Mouse (Mus musculus) limb, embryonic 11.5 days (tissue): ENCODE data around the gene Pqbp1. TPM values are rescaled to one million over a fixed set of nuclear protein-coding genes. Genes with fewer than 3 reads are reported as not detected.
"Not testable (repeated sequence)": the region's sequence is repeated elsewhere in the genome, so short reads cannot be mapped to it uniquely, and the experiment has no call there.

Experiments used
- ATAC-seq: fragments of 200-750 bp; cut with Nextera tagmentation; 2 replicates; pipeline ENCODE4 v1.8.0; 2017; ENCODE audit warnings: low read depth; ENCODE audit not compliant: insufficient number of reproducible peaks, low FRiP score, low TSS enrichment
- DNase-seq: peaks from one replicate; pipeline ENCODE4 v3.0.0-alpha.2; 2015; ENCODE audit warnings: low spot score
- H3K27ac ChIP-seq: fragments of 300-500 bp; sonication (generic); replicated peaks from 2 replicates; pipeline ENCODE4 v1.5.1; 2014; ENCODE audit warnings: low read depth, mild to moderate bottlenecking, low read length
- H3K27me3 ChIP-seq: fragments of 300-500 bp; sonication (generic); 2 replicates; pipeline ENCODE4 v1.6.1; 2014; ENCODE audit warnings: mild to moderate bottlenecking, low read length, mixed read lengths; ENCODE audit not compliant: control insufficient read depth, insufficient read depth
- H3K36me3 ChIP-seq: fragments of 300-500 bp; sonication (generic); 2 replicates; pipeline ENCODE4 v1.6.1; 2014; ENCODE audit warnings: mild to moderate bottlenecking, low read length, moderate library complexity, mixed read lengths; ENCODE audit not compliant: control insufficient read depth, insufficient read depth
- H3K4me1 ChIP-seq: fragments of 300-500 bp; sonication (generic); 2 replicates; pipeline ENCODE4 v1.6.1; 2014; ENCODE audit warnings: low read length, mixed read lengths; ENCODE audit not compliant: control insufficient read depth, insufficient read depth
- H3K4me2 ChIP-seq: fragments of 300-500 bp; sonication (generic); 2 replicates; pipeline ENCODE4 v1.6.1; 2014; ENCODE audit warnings: low read depth, mild to moderate bottlenecking, moderate library complexity; ENCODE audit not compliant: severe bottlenecking
- H3K4me3 ChIP-seq: fragments of 300-500 bp; sonication (generic); 2 replicates; pipeline ENCODE4 v1.5.1; 2014; ENCODE audit warnings: low read depth, low read length
- H3K9ac ChIP-seq: fragments of 300-500 bp; sonication (generic); 2 replicates; pipeline ENCODE4 v1.6.1; 2014; ENCODE audit warnings: mild to moderate bottlenecking, low read length
- H3K9me3 ChIP-seq: fragments of 300-500 bp; sonication (generic); 2 replicates; pipeline ENCODE4 v1.6.1; 2016; ENCODE audit warnings: low read length; ENCODE audit not compliant: control insufficient read depth
- WGBS: fragments of 180-500 bp; shearing (Covaris S2); extraction: QIAGEN DNeasy Blood & Tissue Kit; methylation state at CpG from one replicate; pipeline ENCODE4 v1.1.7; 2014; 5-methylcytosine and 5-hydroxymethylcytosine counted together
- polyA plus RNA-seq: library from polyadenylated mRNA; unstranded; fragments of >200 nt; fragmentation: Nextera tagmentation; extraction: Ambion mirVana; gene quantifications from 2 replicates; pipeline ENCODE4 v1.2.1, GENCODE M21; 2014

Gene Pqbp1
- polyA plus RNA-seq, 1 experiment from 2014 or later, result 137 TPM

DNA sequence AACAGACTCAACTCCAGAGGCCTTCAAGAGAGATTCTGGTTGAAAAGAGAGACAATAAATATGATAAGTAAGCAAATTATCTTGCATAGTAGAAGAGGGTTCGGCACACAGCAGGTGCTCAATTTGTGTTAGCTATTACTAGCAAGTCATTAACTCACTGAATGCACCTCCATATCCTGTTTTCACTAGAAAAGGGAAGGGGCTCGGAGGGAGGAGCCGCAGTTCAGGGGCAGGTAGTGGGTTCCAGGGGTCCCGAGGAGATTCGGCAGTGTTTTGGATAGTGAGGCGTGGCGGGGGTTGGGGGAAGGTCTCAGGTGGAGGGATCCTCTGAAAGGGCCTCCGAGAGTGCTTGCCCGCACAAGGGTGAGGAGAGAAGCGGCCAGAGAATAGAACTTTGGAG is 28.0 kb upstream of the Pqbp1 start:
- WGBS, result 24% methylated on average over 10 of the region's 10 CpGs
- ATAC-seq (no peak), DNase-seq (no peak)
- no peak overlapping the region for H3K9ac ChIP-seq
- H3K27me3 ChIP-seq, result peaks cover 47% of the 10 kb centered on the region
- no peak overlapping the region for H3K4me2 ChIP-seq
- H3K4me3 ChIP-seq, result no peak overlapping the region
- H3K27ac ChIP-seq, result no peak overlapping the region
- H3K4me1 ChIP-seq, result no peaks in the 10 kb centered on the region
- no peaks in the 10 kb centered on the region; the same call in 1 of the 2 replicates for H3K36me3 ChIP-seq
- H3K9me3 ChIP-seq, result no peaks in the 10 kb centered on the region; the same call in 1 of the 2 replicates

DNA sequence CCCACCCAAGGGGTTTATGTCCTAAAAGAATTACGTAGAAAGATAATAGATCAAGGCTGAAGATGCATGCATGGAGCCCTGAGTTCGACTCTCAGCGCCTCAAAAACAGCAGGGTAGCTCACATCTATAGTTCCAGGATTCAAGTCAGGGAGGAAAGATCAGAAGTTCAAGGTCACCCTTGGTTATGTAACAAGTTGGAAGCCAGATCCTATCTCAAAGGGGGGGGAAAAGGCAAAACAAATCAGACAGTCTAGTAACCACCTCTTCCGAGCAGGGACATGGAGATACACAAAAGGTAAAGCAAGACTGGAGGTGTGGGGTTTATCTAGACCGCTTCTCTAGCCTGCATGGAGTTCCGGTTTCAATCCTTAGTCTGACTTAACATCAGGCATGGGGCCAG is 27.2 kb upstream of the Pqbp1 start:
- H3K9ac ChIP-seq, result no peak overlapping the region
- H3K4me3 ChIP-seq, result no peak overlapping the region
- no peaks in the 10 kb centered on the region for H3K4me1 ChIP-seq
- no peak for ATAC-seq
- no peaks in the 10 kb centered on the region; the same call in 1 of the 2 replicates for H3K36me3 ChIP-seq
- no peak for DNase-seq
- WGBS, result 66% methylated on average over 6 of the region's 6 CpGs
- H3K27ac ChIP-seq, result no peak overlapping the region
- peaks cover 56% of the 10 kb centered on the region for H3K27me3 ChIP-seq
- no peaks in the 10 kb centered on the region; the same call in 1 of the 2 replicates for H3K9me3 ChIP-seq
- no peak overlapping the region for H3K4me2 ChIP-seq

DNA sequence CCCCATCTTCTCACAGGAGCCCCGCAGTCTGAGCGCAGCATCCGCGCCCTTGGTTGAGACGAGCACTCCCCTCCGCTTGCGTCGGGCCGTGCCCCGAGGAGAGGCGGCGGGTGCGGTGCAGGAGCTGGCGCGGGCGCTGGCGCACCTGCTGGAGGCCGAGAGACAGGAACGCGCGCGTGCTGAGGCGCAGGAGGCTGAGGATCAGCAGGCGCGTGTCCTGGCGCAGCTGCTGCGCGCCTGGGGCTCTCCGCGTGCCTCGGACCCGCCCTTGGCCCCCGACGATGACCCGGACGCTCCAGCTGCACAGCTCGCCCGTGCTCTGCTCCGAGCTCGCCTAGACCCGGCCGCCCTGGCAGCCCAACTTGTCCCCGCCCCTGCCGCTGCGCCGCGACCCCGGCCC is 23.0 kb upstream of the Pqbp1 start:
- ATAC-seq (no peak), DNase-seq (no peak)
- H3K4me2 ChIP-seq, result peak overlapping the region; percentile 33
- 14% methylated on average over 20 of the region's 48 CpGs for WGBS
- H3K27me3 ChIP-seq, result peaks cover 58% of the 10 kb centered on the region
- no peaks in the 10 kb centered on the region; the same call in 1 of the 2 replicates for H3K9me3 ChIP-seq
- no peak overlapping the region for H3K27ac ChIP-seq
- peak overlapping the region; percentile 19; the same call in 1 of the 2 replicates for H3K4me3 ChIP-seq
- H3K36me3 ChIP-seq, result no peaks in the 10 kb centered on the region
- no peak overlapping the region for H3K9ac ChIP-seq
- H3K4me1 ChIP-seq, result no peaks in the 10 kb centered on the region

DNA sequence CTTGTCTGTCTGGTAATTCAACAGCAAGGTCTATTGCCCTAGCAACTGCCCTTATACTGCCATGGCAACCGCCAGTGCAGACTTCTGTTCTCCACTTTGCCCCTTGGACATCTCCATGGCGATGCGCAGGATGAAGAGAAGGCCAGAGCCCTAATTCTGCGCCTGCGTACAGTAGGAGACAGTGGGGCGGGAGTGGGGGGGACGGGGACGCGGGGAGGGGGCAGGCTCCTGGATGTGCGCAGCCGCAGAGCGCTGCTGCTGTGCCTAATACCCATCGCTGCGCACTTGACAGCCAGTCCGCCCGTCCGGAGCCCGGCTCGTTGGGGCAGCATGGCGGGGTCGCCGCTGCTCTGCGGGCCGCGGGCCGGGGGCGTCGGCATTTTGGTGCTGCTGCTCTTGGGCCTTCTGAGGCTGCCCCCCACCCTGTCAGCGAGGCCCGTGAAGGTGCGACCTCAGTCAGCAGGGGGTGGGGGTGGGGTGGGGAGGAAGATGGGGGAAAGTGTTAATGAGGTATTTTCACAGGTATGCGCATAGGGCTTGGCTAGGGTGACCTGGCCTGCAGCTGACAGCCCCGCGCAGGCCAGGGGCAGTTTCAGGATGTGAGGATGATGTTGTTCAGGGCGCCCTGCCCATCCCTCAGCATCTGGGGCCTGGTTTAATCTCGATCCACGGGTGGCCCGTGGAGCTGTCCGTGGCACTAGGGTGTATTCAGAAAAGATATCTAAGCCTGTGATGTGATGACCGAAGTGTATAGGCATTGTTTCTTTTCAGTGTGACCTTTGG is 20.7 kb upstream of the Pqbp1 start, which contains the start of gene Pcsk1n:
Gene Pcsk1n, plus strand, starts transcription at position 222 of the 783 bp plus-strand sequence.
- no peak for ATAC-seq
- WGBS, result 16% methylated on average over 40 of the region's 40 CpGs
- Histone ChIP-seq H3K4me1 (no peaks in the 10 kb centered on the region), H3K4me2 (peak within 1 kb of the TSS; percentile 35), H3K9me3 (no peaks in the 10 kb centered on the region; the same call in 1 of the 2 replicates), H3K27me3 (peaks cover 41% of the 10 kb centered on the region), H3K9ac (no peak within 1 kb of the TSS), H3K36me3 (no peaks in the 10 kb centered on the region), H3K4me3 (peak within 1 kb of the TSS; percentile 14; the same call in 1 of the 2 replicates), H3K27ac (no peak within 1 kb of the TSS)
- no peak for DNase-seq

DNA sequence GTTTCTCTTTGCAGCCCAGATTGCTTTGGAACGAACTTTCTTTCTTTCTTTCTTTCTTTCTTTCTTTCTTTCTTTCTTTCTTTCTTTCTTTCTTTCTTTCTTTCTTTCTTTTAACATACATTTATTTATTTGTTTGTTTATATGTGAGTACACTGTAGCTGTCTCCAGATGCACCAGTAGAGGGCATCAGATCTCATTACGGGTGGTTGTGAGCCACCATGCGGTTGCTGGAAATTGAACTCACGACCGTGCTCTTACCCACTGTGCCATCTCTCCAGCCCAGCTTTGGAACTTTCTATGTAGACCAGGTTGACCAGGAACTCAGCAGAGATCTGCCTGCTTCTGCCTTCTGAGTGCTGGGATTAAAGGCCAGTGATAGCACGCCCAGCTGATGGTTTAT is 18.9 kb upstream of the Pqbp1 start:
- H3K27ac ChIP-seq, H3K4me2 ChIP-seq, H3K9me3 ChIP-seq, DNase-seq, ATAC-seq, H3K4me3 ChIP-seq, H3K4me1 ChIP-seq, H3K36me3 ChIP-seq, H3K9ac ChIP-seq: not testable (repeated sequence)
- H3K27me3 ChIP-seq, result peaks cover 34% of the 10 kb centered on the region
- 71% methylated on average over 6 of the region's 6 CpGs for WGBS

DNA sequence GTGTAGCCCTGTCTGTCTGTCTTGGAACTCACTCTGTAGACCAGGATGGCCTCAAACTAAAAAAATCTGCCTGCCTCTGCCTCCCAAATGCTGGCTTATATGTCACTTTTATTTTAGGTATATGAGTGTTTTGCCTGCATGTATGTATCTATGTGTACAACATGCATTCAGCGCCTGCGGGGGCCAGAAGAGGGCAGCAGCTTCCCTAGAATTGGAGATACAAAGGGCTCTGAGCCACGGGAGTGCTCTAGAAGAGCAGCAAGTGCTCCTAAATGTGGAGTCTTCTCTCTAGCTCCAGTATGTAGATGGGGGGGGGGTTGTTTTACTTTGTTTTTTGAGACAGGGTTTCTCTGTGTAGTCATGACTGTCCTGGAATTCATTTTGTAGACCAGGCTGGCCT is 16.6 kb upstream of the Pqbp1 start:
- not testable (repeated sequence) for H3K9ac ChIP-seq, H3K4me1 ChIP-seq, ATAC-seq, H3K27ac ChIP-seq, DNase-seq, H3K4me2 ChIP-seq, H3K9me3 ChIP-seq, H3K36me3 ChIP-seq, H3K4me3 ChIP-seq
- 16% methylated on average over 3 of the region's 3 CpGs for WGBS
- H3K27me3 ChIP-seq, result peaks cover 13% of the 10 kb centered on the region

DNA sequence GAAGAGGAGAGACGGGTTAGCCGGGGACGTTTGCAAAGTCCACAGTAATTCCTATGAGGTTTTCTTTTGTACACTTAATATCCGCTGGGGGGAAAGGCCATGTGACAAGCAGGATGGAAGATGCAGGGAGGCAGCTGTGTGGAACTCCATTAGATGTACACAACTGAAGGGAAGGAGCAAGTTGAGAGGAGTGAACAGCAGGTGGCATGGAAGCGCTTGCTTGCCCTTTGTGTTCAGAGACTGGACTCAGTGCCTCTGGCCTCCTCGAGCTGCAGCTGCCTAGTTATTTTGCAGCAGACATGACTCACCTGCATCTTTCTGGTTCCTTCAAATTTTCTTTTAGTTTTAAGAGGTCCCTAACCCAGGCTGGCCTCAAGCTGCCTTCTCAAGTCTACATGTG is 11.4 kb upstream of the Pqbp1 start:
- no peak for DNase-seq
- no peak overlapping the region for H3K27ac ChIP-seq
- 61% methylated on average over 6 of the region's 6 CpGs for WGBS

DNA sequence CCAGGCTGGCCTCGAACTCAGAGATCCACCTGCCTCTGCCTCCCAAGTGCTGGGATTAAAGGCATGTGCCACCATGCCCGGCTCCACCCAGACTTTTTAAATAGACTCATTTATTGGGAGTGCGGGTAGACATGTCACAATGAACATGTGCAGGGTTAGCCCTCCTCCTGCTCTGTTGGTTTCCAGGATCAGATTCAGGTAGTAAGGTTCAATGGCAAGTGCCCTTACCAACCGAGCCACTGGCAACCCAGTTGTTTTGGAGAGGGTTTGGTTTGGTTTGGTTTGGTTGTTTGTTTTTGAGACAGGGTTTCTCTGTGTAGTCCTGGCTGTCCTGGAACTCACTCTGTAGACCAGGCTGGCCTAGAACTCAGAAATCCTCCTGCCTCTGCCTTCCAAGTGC is 10.2 kb upstream of the Pqbp1 start, which contains the start of gene Gm10490:
Gene Gm10490, plus strand, starts transcription at position 301 of the 400 bp plus-strand sequence.
- ATAC-seq, H3K4me1 ChIP-seq, H3K4me3 ChIP-seq, H3K9me3 ChIP-seq, DNase-seq, H3K27me3 ChIP-seq, H3K4me2 ChIP-seq, H3K27ac ChIP-seq, H3K9ac ChIP-seq, H3K36me3 ChIP-seq: not testable (repeated sequence)
- WGBS, result 87% methylated on average over 4 of the region's 4 CpGs

More for the DNA sequence above, 11.4 kb upstream of the Pqbp1 start:
- Histone ChIP-seq H3K4me2 (no peak overlapping the region), H3K9me3 (no peaks in the 10 kb centered on the region), H3K27me3 (no peaks in the 10 kb centered on the region), H3K4me1 (no peaks in the 10 kb centered on the region), H3K9ac (no peak overlapping the region), H3K36me3 (peaks cover 2% of the 10 kb centered on the region; the same call in 1 of the 2 replicates), H3K4me3 (no peak overlapping the region)
- ATAC-seq, result no peak
